Mouse (Mus musculus): ENCODE results near the gene Capn15. TPM values are rescaled to one million over a fixed set of nuclear protein-coding genes. Genes with fewer than 3 reads are reported as not detected.

Capn15 gene
- 1 to 10 TPM; 6.1 to 8.5 TPM for total RNA-seq (2021)
- long read RNA-seq, experiment 1, partial matches to known transcripts: 0 of 1 reads
- long read RNA-seq, experiment 1, other reads (novel, unspliced or antisense): 1 of 1 reads
- long read RNA-seq, experiment 2, partial matches to known transcripts: 1 of 5 reads
- long read RNA-seq, experiment 2, other reads (novel, unspliced or antisense): 4 of 5 reads

DNA sequence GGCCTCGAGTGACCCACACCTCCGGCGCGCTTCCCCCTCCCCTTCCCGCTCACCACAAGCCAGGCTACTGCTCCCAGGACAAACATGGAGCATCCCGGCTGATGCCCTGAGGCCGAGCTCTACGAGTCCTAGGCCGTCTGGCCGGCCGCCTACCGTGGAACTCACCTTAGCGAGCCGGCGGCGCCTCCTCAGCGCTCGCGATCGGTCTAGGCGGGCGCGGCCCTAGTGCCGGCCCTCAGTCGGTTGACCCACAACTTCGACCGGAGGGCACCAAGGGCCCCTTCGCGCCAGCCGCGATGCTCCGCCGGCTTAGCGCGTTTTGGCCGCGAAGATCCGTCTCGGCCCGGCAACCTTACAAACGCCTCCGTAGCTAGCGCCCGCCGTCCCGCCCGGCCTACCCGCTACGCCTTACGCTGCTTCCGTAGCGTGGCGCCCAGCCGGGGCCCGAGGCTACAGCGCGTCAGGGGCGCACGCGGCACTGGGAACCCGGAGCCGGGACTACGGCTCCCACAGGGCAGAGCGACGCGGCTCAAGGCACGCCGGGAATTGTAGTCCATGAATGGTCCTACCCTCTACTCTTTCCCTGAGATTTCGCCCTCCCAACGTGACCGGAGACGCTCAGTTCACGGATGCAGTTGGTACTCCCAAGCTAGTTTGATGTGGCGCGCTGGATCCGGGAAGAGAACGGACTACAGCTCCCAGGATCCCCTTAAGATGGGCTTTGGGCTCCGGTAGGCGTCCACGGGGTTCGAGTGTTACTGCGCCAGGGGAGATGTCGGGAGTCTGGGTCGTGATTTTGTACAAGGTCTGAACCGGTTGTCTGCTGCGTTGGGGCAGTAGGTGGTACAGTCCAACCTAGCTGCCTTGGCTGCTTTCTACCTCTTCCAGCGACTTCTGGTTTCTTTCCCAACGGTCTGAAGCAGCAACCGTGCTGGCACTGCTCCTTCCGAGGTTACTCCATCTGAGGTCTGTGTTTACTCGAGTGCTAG is at the start of gene Capn15:
Gene Capn15, minus strand, starts transcription at position 491 of the 989 bp plus-strand sequence.
- DNase-seq: peak; percentile 93 to 97

DNA sequence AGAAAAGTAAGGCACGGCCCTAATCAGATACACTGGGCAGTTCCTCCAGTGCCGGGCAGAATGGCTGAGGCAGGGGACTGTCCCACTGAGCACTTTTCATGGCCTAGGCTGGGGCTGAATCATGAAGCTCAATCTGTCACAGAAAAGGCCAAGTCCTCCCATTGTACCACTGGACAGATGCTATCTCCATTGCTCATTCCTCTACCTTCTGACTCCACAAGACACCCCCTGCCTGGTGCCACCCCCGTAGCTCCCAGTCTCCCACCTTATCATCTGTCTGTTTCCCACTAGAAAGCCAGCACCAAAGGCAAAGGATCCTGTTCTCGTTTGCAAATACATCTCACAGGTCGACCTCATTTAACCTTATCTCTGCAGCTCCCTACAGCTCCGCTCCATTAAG is 46.4 kb upstream of the Capn15 start:
- DNase-seq: no peak

DNA sequence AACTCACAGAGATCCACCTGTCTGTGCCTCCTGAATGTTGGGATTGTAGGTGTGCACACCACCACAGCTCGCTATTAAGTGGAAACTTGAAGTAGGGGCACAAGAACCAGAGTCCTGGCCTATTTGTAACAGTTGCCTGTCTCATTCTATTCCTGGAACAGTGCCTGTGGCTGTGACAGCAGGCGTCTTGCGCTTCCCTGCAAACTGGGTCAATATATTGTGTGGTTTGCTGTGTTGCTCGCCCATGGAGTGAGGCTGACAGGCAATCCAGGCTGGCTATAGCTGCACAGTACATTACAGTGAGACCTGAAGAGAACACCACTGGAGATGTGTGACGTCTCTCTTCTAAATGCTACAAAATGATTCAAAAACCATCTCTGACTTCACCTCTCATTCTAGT is 46.0 kb upstream of the Capn15 start:
- DNase-seq: no peak

DNA sequence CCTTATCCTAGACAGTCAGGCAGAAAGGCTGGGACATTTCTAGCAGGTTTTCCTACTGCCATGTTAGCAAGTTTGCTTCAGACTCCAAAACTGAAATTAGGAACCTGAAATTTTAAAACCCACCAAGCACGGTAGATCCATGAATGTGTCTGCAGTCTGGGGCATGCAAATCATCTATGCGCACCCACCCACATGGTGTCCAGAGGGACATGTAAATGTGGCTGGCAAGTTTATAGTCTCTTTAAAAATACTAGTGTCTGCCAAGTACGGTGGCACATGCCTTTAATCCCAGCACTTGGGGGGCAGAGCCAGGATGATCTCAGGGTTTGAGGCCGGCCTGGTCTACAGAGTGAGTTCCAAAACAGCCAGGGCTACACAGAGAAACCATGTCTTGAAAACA is 42.7 kb upstream of the Capn15 start:
- no peak for DNase-seq

DNA sequence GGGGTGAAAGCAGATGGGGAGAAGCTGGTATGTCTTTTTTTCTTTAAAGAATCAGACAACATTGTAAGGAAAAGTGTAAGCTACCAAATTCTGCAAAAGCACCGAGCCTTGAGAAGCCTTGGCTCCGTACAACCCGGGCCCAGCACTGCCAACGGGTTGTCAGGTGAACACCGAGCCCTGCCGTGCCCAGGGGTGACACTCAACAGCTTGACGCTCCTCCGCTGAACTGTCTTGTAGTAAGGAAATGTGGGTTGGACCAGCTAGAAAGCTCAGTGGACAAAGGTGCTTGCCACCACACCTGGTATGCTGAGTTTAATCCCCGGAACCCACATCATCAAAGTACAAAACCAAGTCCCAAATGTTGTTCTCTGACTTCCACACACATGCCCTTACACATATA is 39.1 kb upstream of the Capn15 start:
- no peak for DNase-seq

DNA sequence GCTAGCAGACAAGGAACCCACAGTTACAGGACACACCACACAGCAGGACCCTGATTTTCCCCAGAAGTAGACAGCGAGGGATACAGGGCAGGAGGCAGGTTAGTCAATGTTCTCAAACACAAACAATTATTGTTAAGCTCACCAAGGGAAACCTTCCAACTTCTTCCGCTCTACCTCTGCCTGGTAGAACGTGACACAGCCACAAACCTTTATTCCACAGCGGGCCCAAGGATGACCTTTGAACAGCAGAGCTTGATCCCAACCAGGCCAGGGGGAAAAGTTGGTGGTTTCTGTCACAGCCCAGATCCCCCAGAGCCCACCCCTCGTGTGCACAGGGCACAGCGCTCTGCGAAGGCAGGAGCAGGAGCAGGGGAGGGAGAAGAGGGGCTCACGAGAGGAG is 38.4 kb upstream of the Capn15 start:
- no peak for DNase-seq

DNA sequence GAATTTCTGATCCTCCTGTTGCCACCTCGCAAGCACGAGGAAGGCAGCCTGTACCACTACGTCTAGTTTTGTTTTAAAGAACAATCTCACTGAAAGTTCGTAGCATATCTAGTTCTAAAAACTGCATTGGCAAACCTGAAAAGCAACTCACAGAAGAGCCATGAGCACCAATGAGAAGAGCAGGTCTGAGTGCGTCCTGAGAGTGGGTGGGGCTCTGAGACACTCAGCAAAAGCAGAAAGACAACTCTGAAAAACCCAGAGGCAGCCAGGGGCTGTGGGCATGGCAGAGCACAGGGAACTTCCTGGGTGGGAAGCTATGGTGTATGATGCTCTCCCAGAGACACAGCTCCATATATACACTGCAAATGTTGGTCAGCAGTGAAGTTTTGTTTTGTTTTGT is 37.6 kb upstream of the Capn15 start:
- no peak for DNase-seq

DNA sequence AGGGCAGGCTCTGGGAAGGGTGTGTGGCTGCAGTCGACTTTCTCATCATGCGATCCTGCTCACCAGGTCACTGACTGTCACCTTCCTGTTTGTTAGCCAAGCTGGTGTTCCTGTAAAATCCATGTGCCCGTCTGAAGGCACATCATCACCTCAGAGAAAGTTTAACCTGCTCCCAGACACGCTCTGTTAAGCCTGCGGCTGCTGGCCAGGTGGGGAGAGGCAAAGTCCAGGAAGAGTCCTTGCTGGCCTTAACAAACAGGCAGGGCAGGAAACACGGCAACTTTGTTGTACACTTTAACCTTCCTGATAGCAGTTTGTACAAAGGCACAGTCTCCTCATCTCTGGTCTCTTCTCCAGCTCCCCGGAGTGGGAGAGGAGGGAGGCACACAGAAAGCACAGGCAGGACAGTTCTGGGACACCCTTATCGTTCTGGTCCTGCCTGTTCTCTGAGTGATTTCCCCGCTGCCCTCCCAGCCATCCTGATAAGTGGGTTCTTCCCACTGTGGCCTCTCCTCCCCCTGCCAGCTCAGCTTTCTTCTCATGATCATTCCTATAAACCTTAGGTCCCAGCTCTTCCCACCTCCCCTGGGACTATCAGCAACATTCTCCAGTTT is 36.2 kb upstream of the Capn15 start:
- DNase-seq: no peak

DNA sequence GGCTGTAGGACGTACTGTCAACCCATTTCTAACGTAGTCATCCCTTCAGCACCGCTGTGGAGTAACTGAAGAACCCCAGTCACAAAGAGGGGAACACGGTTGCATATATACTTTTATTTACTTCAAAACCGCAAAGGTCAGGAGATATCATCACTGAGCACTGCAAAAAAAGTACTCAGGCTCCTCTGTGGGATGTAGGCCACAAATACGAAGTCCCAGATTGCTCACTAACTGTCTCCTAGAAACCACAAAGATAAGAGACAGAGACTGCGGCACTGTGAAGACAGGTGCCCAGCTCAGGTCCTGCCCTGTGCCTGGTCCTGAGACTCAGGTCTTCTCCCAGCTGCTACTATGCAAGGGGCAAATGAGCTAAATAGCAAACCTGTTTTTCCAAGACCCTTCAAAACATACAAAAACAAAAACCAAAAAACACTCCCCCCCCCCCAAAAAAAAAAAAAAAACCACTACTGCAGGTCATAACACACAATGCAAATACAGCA is 35.3 kb upstream of the Capn15 start:
- no peak for DNase-seq

DNA sequence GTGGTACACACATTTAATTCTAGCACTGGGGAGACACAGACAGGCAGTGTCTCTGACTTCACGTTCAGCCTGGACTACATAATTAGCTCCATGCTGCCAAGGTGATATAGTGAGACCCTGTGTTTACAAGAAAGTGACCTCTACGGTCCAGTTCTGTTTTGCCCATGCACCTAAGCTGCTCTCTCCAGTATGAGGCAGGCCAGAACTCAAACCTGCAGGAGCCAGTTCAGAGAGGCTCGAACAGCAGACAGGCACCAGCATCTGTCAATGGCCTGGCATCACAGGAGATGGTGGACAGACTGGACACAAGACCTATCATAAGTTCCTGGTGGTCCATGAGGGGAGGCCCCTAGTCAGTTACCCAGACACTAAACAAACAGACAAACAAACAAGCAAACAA is 32.8 kb upstream of the Capn15 start:
- no peak for DNase-seq

DNA sequence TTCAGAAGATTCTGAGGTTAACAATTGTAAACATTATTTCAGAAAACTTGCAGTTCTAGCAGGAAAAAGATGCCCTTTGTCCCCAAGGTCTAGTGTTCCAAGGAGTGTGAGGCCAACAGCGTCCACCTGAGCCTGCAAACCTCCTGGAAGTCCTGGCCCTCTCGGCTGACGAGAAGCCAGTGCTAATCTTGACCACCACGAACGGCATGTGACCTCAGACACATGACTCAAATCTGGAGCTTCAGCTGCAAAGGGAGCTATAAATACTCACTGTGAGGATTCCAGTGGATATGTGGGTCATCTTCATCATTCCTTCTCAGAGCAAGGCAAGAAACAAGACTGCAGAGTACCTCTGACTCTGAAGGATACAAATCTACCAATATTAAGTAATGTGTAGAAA is 32.4 kb upstream of the Capn15 start:
- peak; percentile 67 to 76 for DNase-seq

DNA sequence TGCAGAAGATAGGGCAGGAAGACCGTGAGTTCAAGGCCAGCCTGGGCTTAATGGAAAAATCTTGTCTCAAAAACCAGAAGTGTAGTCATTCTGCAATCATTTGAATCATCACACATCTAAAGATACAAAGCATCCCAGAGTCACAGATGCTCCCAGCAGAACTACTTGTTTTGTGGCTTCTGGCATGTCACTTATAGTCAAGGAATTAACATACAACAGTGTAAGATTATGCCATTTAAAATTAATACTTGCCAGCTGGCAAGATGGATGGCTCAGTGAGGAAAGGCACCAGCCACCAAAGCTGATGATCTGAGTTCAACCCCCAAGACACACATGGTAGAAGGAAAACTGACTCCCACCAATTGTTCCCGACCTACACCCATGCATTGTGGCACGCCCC is 31.4 kb upstream of the Capn15 start:
- DNase-seq: no peak

DNA sequence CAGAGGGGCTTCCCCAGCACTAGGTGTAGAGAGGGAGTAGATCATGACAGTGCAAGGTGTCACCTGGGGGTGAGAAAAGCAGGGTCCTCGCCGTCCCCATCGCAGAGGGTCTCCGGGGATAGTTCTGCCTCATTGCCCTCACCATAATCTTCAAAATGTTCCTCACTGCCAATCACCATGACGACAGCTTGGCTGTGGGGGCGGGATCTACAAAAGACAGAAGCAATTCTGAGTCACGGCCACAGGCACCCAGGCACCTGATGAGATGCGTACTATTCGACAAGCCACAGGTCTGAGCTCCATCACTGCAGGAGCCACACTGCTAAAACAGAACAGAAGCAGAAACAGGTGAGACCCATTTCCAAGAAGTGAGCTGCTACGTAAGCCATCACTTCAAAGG is 28.1 kb upstream of the Capn15 start:
- no peak for DNase-seq

DNA sequence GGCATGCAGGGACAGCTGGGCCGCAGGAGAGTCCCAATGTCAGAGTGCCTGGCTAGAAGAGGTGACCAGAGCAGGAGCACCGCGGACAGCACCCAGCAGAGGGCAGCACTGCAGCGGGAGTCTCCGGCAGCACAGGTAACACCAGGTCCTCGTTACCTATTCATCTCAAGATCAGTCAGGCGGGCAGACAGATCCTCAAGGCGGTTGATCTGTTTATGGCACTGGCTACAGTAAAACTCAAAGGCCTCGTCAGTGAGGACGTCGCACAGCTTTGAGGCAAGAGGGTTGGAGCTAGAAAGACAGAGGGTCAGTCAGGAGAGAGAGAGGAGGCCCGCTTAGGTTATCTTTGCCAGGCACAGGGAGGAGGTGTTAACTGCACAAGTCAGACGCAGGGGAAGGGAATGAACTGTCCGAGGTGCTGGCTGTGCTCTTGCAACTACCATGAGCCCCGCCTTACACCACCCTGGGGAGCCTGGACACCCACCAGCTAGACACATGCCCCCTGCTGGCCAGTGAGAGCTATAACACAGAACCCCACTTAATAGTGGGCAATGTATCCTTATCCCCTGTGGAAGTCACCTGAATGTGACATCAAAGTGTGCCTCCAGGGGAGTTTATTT is 26.4 kb upstream of the Capn15 start:
- DNase-seq: peak; percentile 84 to 85

DNA sequence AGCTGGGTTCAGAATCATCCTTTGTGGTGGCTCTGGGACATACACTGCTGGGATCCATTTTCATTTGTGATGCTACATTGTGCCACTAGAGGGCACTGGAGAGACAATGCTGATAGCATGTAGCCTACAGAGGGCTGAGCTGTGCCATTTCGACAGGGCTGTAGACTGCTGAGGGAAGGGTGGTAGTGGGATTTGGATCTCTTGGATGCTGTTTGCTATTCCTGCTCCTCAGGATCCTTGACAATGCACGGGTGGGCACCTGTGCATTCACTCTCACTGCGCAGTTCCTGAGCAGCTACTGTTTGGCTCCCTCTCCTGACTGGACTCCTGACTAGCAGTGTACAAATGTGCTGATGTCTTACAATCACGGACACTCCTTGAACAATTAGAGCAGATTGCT is 23.9 kb upstream of the Capn15 start:
- peak; percentile 78 to 89 for DNase-seq

DNA sequence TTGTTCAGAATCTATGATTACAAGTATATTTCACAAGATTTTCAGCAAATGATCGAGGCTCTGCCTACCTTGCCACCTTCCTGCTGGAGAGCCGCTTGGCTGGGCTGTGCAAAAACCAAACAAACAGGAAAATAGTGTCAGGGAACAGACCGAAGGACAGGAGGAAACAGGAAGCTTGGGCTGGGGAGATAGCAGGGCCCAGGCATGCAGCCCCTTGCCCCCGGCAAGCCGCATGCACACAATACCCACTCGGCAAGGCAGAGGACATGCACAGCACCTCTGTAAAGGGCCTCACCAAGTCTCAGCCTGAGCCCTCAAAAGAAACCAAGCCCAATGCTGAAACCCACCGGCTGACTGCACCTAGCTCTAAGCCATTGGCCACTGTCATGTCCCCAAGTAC is 23.2 kb upstream of the Capn15 start:
- no peak for DNase-seq

DNA sequence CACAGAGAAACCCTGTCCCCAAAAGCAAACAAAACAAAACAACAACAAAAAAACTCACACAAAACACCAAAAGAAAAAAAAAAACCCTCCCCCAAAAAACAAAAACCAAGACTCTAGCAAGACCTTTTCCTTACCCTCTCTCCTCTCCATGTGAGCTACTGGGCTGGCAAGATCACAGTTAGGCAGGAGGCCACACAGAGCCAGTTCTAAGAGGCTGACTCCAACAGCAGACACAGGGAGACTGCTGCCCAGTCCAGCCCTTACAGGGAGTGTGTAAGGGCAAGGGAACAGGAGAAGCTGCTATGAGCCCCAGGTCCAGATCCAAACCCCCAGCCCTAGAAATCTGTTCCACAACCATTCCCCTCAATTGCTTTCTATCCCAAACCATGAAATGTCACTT is 22.7 kb upstream of the Capn15 start:
- DNase-seq: peak in 1 of 2 experiments; percentile 28

DNA sequence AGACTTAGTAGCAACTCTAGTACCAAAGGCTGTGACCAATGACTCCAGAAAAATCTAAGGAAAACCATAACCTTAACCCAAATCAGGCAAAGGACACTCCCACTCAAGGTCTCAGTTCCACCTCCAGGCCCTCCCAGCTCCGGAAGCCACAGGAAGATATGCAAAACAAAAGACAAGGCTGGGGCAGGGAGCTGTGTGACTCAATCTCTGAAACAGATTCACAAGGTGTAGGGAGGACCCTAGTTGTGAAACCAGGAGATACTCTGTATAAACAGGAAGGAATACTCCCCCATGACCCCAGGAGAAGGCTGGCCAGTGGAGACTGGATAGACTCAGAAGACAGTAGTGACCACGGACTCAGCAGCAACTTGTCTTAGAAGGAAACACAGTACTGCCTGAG is 22.1 kb upstream of the Capn15 start:
- no peak for DNase-seq

DNA sequence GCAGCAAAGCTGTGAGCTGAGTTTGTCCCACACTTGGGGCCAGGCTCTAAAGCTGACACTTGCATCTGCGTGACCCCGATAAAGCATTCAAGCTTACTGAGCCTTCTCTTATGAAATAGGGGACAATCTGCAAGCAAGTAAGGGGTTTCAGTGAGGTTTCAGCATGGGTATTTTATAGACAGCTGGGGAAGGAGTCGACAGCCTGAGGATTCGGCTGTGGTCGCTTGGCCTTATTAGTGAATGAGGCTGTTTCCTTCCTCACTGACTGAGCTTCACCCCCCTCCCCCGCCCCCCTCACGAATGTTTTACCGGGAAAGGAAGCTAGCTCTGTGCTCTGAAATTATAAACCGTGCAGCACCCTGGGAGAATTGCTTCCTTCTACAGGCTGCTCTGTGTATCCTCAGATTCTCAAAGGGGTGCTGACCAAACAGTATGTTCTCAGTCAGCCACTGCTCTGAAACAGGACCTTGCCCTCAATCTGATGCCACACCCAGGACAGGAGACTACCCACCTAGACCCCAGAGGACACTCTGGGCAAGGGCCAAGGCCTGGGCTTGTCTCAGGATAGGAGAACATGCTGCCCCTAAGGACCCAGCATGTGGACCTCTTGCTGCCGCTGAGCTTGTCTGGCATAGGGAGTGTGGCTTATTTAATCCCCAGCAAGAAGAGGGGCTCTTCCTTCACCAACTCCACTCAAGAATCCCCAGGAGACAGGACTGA is 20.3 kb upstream of the Capn15 start:
- no peak for DNase-seq

DNA sequence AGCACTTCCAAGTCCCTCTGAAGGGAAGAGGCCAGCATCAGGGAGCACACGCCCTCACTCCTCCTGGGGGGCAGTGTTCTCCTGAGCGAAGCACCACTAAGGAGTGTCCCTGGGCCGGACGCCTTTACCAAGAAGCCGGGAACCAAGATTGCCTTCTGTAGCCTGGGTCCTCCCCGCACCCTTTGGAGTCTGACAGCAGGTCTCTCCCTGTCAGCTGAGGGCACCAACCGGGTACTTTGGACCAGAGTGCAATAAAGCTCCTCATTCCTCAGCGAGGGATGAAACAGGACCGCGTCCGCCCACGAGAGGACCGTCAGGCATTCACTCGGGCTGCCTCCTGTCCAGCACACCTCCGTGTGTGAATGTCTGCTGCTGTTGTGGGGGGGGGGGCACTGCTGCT is 19.1 kb upstream of the Capn15 start:
- DNase-seq: no peak

DNA sequence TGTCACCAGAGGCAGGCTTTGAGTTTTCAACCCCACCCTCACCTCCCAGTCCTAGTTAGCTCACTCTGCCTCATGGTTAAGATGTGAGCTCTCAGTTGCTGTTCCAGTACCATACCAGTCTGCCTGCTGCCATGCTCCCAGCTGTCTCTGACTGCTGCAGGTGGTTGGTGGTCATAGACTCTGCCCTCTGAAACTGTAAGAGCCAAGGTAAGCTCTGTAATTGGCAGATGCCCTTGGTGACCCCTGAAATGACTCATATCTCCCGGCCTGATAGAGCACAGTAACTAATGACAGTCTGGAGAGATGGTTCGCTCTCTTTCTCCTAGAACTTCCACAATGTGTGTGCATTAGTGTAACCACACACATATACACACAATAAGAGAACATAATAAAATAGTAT is 18.3 kb upstream of the Capn15 start:
- DNase-seq: no peak

DNA sequence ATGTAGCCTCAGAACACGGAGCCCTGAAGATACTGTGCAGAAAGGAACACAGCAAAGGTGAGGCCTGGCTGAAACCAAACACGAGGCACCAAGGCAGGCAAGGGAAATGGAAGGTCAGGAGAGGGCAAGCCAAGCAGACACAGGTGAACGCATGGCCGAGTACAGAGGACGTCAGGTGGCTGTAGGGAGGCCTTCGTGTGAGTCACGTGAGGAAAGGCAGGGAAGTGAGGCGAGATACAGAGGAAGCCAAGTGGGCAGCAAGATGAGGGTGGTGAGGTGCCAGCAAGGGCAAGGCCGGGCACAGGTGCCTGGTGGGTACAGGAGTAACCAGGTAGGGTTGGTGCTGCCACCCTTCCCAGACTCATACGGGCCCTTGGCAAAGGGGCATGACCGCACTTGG is 12.8 kb upstream of the Capn15 start:
- DNase-seq: no peak
